In genomic region chr12:116231612-116232011, GRCm38 (mm10) we compare ENCODE assay signal across 9 mouse cellular contexts. TPM values are rescaled to one million over a fixed set of nuclear protein-coding genes. Genes with fewer than 3 reads are reported as not detected.
DNase-seq lines count a peak whose midpoint lies in the region; ATAC-seq and TF ChIP-seq lines count a peak whose summit lies in the region.
"Had no signal": no experiment of that assay in that cellular context is flagged by ENCODE, and none has a peak within 500 bp of the region (broad histone marks: within the 10 kb centered on the region; RNA-seq: fewer than 3 reads in every experiment).

No protein-coding gene starts in this region.

- no peak overlapping the region for H3K4me3 ChIP-seq in hindbrain, postnatal 0 days (ENCODE audit: low read length)
- no peak overlapping the region for H3K4me3 ChIP-seq in hindbrain, embryonic 14.5 days (replicated peaks; ENCODE audit: low read length)
- H3K4me3 ChIP-seq in stomach, embryonic 16.5 days (replicated peaks; ENCODE audit: low read length), result no peak overlapping the region
- H3K4me3 ChIP-seq: embryonic facial prominence, embryonic 15.5 days had no signal

- in situ Hi-C loops in Patski (cut with MboI; ENCODE audit: low pct_unique_long_range_greater_than_20kb), result no loop called here

- no peaks in the 10 kb centered on the region for H3K27me3 ChIP-seq in hindbrain, postnatal 0 days (ENCODE audit: insufficient read depth, low read length)
- no peaks in the 10 kb centered on the region for H3K27me3 ChIP-seq in hindbrain, embryonic 14.5 days (ENCODE audit: control insufficient read depth, insufficient read depth, low read length)
- H3K27me3 ChIP-seq in Patski, result no peaks in the 10 kb centered on the region
- H3K27me3 ChIP-seq in stomach, embryonic 16.5 days (ENCODE audit: control insufficient read depth, insufficient read depth, low read length), result no peaks in the 10 kb centered on the region
- H3K27me3 ChIP-seq: embryonic facial prominence, embryonic 15.5 days had no signal

- WGBS in hindbrain, postnatal 0 days, result 61% methylated on average over 12 of the region's 12 CpGs
- 80% methylated on average over 12 of the region's 12 CpGs for WGBS in hindbrain, embryonic 14.5 days
- 42% methylated on average over 12 of the region's 12 CpGs for WGBS in stomach, embryonic 16.5 days

- no peak for TF ChIP-seq CTCF in hindbrain, postnatal 0 days (IDR thresholded peaks at IDR 0.05; ENCODE audit: low read depth)
- no peak for TF ChIP-seq CTCF in Patski (IDR thresholded peaks at IDR 0.05)

- no peaks in the 10 kb centered on the region for H3K9me3 ChIP-seq in hindbrain, postnatal 0 days (ENCODE audit: low read length)
- H3K9me3 ChIP-seq in hindbrain, embryonic 14.5 days (ENCODE audit: control insufficient read depth, low read length), result no peaks in the 10 kb centered on the region
- no peaks in the 10 kb centered on the region for H3K9me3 ChIP-seq in stomach, embryonic 16.5 days (replicated peaks; ENCODE audit: control insufficient read depth, low read length)
- H3K9me3 ChIP-seq: embryonic facial prominence, embryonic 15.5 days had no signal

- peak; percentile 53 for DNase-seq in hindbrain, postnatal 0 days (ENCODE audit: low spot score)
- DNase-seq in hindbrain, embryonic 14.5 days (ENCODE audit: low spot score), result no peak
- DNase-seq in Patski (ENCODE audit: low read depth, low spot score), result peak; percentile 58
- peak; percentile 79 to 91 for DNase-seq in gastrocnemius, adult 8-10 months (ENCODE audit: low spot score in 2 of 2)
- peak; percentile 92 to 96 for DNase-seq in kidney, postnatal 36 days
- no peak for DNase-seq in embryo, embryonic 9.5 days (ENCODE audit: extremely low spot score)
- DNase-seq in frontal cortex, adult 2 months (ENCODE audit: extremely low spot score in 1 of 2, low spot score in 1 of 2), result no peak

- H3K36me3 ChIP-seq in hindbrain, postnatal 0 days (ENCODE audit: insufficient read depth, low read length), result no peaks in the 10 kb centered on the region
- H3K36me3 ChIP-seq in hindbrain, embryonic 14.5 days (replicated peaks; ENCODE audit: control insufficient read depth, insufficient read depth), result 0 out of 2 replicates have a peak, but pooled peaks cover 15% of the 10 kb centered on the region
- 0 out of 2 replicates have a peak, but pooled peaks cover 8% of the 10 kb centered on the region for H3K36me3 ChIP-seq in stomach, embryonic 16.5 days (ENCODE audit: control insufficient read depth, insufficient read depth, low read length)

- POLR2A ChIA-PET in Patski (lab: Charles Lee), result no interaction called here

- no peak overlapping the region for H3K9ac ChIP-seq in hindbrain, postnatal 0 days (replicated peaks; ENCODE audit: low read length)
- no peak overlapping the region for H3K9ac ChIP-seq in hindbrain, embryonic 14.5 days
- no peak overlapping the region for H3K9ac ChIP-seq in stomach, embryonic 16.5 days (ENCODE audit: low read length)
- H3K9ac ChIP-seq: embryonic facial prominence, embryonic 15.5 days had no signal

- CTCF ChIA-PET in Patski (lab: Charles Lee), result no interaction called here

- H3K4me1 ChIP-seq in hindbrain, postnatal 0 days (ENCODE audit: insufficient read depth, low read length), result no peaks in the 10 kb centered on the region
- no peaks in the 10 kb centered on the region for H3K4me1 ChIP-seq in hindbrain, embryonic 14.5 days (replicated peaks; ENCODE audit: control insufficient read depth, insufficient read depth, low read length)
- peaks cover 2% of the 10 kb centered on the region; the same call in 1 of the 2 replicates for H3K4me1 ChIP-seq in stomach, embryonic 16.5 days (ENCODE audit: control insufficient read depth, insufficient read depth, low read length)
- H3K4me1 ChIP-seq: embryonic facial prominence, embryonic 15.5 days had no signal

- H3K4me2 ChIP-seq in hindbrain, postnatal 0 days (ENCODE audit: low read depth, low read length), result no peak overlapping the region
- H3K4me2 ChIP-seq in hindbrain, embryonic 14.5 days (replicated peaks), result no peak overlapping the region
- peak overlapping the region; percentile 26; the same call in 1 of the 2 replicates for H3K4me2 ChIP-seq in stomach, embryonic 16.5 days (ENCODE audit: low read depth, low read length)
- H3K4me2 ChIP-seq: embryonic facial prominence, embryonic 15.5 days had no signal

- no peak overlapping the region for H3K27ac ChIP-seq in hindbrain, postnatal 0 days
- H3K27ac ChIP-seq in hindbrain, embryonic 14.5 days, result no peak overlapping the region
- H3K27ac ChIP-seq in stomach, embryonic 16.5 days (ENCODE audit: low read length), result peak overlapping the region; percentile 62
- H3K27ac ChIP-seq: embryonic facial prominence, embryonic 15.5 days had no signal

- ATAC-seq in hindbrain, postnatal 0 days, result no peak
- no peak for ATAC-seq in hindbrain, embryonic 14.5 days (ENCODE audit: low FRiP score)
- peak; percentile 68 for ATAC-seq in Patski
- peak; percentile 73; the same call in 1 of the 2 replicates for ATAC-seq in stomach, embryonic 16.5 days (ENCODE audit: insufficient read depth, low FRiP score)

RNA-seq across cellular contexts. Expression of gene Wdr60, which starts 31.2 kb away (rescaled TPM):
- 6.7 and 8.4 TPM in 2 replicates for total RNA-seq in hindbrain, postnatal 0 days (2014; rRNA removed)
- 16.8 and 17.7 TPM in 2 replicates for polyA plus RNA-seq in hindbrain, postnatal 0 days (2015; fragmentation: Nextera tagmentation; extraction: Ambion mirVana)
- 17.9 and 18.3 TPM in 2 replicates for polyA plus RNA-seq in hindbrain, embryonic 14.5 days (2014; fragmentation: Nextera tagmentation; extraction: Ambion mirVana)
- polyA plus RNA-seq in Patski (2021), result 21.4 TPM
- total RNA-seq in gastrocnemius, adult 8-10 months (2022), result 10 to 100 TPM; 13.8 to 19.6 (median 14.2) TPM
- 18.6 and 19.0 TPM in 2 replicates for polyA plus RNA-seq in stomach, embryonic 16.5 days (2015; fragmentation: Nextera tagmentation; extraction: Ambion mirVana)
- 27.8 TPM in 2 replicates for polyA plus RNA-seq in frontal cortex, adult 2 months (2012; rRNA removed)

RNA-seq across cellular contexts. Expression of gene Gm11027, which starts 43.6 kb away (rescaled TPM):
- total RNA-seq in hindbrain, postnatal 0 days (2014; rRNA removed), result not detected in 2 replicates
- not detected in 2 replicates for polyA plus RNA-seq in hindbrain, postnatal 0 days (2015; fragmentation: Nextera tagmentation; extraction: Ambion mirVana)
- not detected in 2 replicates for polyA plus RNA-seq in hindbrain, embryonic 14.5 days (2014; fragmentation: Nextera tagmentation; extraction: Ambion mirVana)
- polyA plus RNA-seq in Patski (2021), result not detected
- total RNA-seq in gastrocnemius, adult 8-10 months (2022), result not detected
- not detected in 2 replicates for polyA plus RNA-seq in stomach, embryonic 16.5 days (2015; fragmentation: Nextera tagmentation; extraction: Ambion mirVana)
- not detected in 2 replicates for polyA plus RNA-seq in frontal cortex, adult 2 months (2012; rRNA removed)
- polyA plus RNA-seq: embryonic facial prominence, embryonic 15.5 days had no signal

RNA-seq across cellular contexts. Expression of gene Esyt2, which starts 49.4 kb away (rescaled TPM):
- total RNA-seq in hindbrain, postnatal 0 days (2014; rRNA removed), result 33.9 and 36.7 TPM in 2 replicates
- 8.6 and 8.9 TPM in 2 replicates for polyA plus RNA-seq in hindbrain, postnatal 0 days (2015; fragmentation: Nextera tagmentation; extraction: Ambion mirVana)
- polyA plus RNA-seq in hindbrain, embryonic 14.5 days (2014; fragmentation: Nextera tagmentation; extraction: Ambion mirVana), result 17.2 and 19.1 TPM in 2 replicates
- 27.0 TPM for polyA plus RNA-seq in Patski (2021)
- total RNA-seq in gastrocnemius, adult 8-10 months (2022), result 10 to 100 TPM; 26.7 to 32.3 (median 29.1) TPM
- 25.6 and 28.7 TPM in 2 replicates for polyA plus RNA-seq in stomach, embryonic 16.5 days (2015; fragmentation: Nextera tagmentation; extraction: Ambion mirVana)
- polyA plus RNA-seq in frontal cortex, adult 2 months (2012; rRNA removed), result 21.0 and 21.2 TPM in 2 replicates

Comparison
In these comparisons a context has a peak if more than half of its experiments do, and no peak if none do; other contexts are left out.
1. DNase-seq: peak in hindbrain, postnatal 0 days (single experiment), Patski (single experiment), gastrocnemius, adult 8-10 months (2 of 2) and kidney, postnatal 36 days (2 of 2); none in hindbrain, embryonic 14.5 days (single experiment), embryo, embryonic 9.5 days (single experiment) and frontal cortex, adult 2 months (0 of 2).
2. ATAC-seq: peak in Patski (single experiment) and stomach, embryonic 16.5 days (single experiment); none in hindbrain, postnatal 0 days (single experiment) and hindbrain, embryonic 14.5 days (single experiment).